Mouse (Mus musculus) liver, postnatal 0 days (tissue): ENCODE results near the gene Slco4c1.

Source experiments
- CTCF ChIP-seq: sonication (generic); IDR thresholded peaks from 2 replicates; pipeline ENCODE4 v1.5.1; 2016; ENCODE audit warnings: antibody characterized with exemption, low read depth
- EP300 ChIP-seq: IDR thresholded peaks from 2 replicates; pipeline ENCODE4 v1.6.1; 2016; ENCODE audit warnings: antibody characterized with exemption, low read depth, mild to moderate bottlenecking

- no peak for TF ChIP-seq CTCF
- TF ChIP-seq EP300, result no peak
Observed at GRCm38 (mm10) chr1:96770283-96770682, 101.7 kb downstream of the Slco4c1 start.
